Mouse (Mus musculus) stomach, embryonic 14.5 days (tissue): ENCODE data around the gene Slc39a7. TPM values are rescaled to one million over a fixed set of nuclear protein-coding genes. Genes with fewer than 3 reads are reported as not detected.
A peak's percentile ranks its signal among the peaks of the same experiment; 100 is the strongest.
"Not testable (repeated sequence)": the region's sequence is repeated elsewhere in the genome, so short reads cannot be mapped to it uniquely, and the experiment has no call there.

Experiments used
- ATAC-seq: fragments of 200-750 bp; cut with Nextera tagmentation; 2 replicates; pipeline ENCODE4 v1.8.0; 2017; ENCODE audit warnings: low read depth, moderate TSS enrichment; ENCODE audit not compliant: insufficient number of reproducible peaks, insufficient read depth, low FRiP score
- H3K27ac ChIP-seq: fragments of 300-500 bp; sonication (generic); 2 replicates; pipeline ENCODE4 v1.5.1; 2014; ENCODE audit warnings: mild to moderate bottlenecking, low read length, moderate library complexity, mixed read lengths
- H3K27me3 ChIP-seq: fragments of 300-500 bp; sonication (generic); 2 replicates; pipeline ENCODE4 v1.6.1; 2014; ENCODE audit warnings: low read length, control low read depth, mixed read lengths; ENCODE audit not compliant: control insufficient read depth, insufficient read depth
- H3K36me3 ChIP-seq: fragments of 300-500 bp; sonication (generic); 2 replicates; pipeline ENCODE4 v1.6.1; 2014; ENCODE audit warnings: mild to moderate bottlenecking, control low read depth, low read length, moderate library complexity, mixed read lengths; ENCODE audit not compliant: control insufficient read depth, insufficient read depth
- H3K4me1 ChIP-seq: fragments of 300-500 bp; sonication (generic); 2 replicates; pipeline ENCODE4 v1.6.1; 2014; ENCODE audit warnings: low read length, control low read depth, mixed read lengths; ENCODE audit not compliant: control insufficient read depth, insufficient read depth
- H3K4me2 ChIP-seq: fragments of 300-500 bp; sonication (generic); replicated peaks from 2 replicates; pipeline ENCODE4 v1.6.1; 2014; ENCODE audit warnings: low read depth, low read length, control low read depth
- H3K4me3 ChIP-seq: fragments of 300-500 bp; sonication (generic); 2 replicates; pipeline ENCODE4 v1.5.1; 2014; ENCODE audit warnings: low read depth, low read length, control low read depth
- H3K9ac ChIP-seq: fragments of 300-500 bp; sonication (generic); replicated peaks from 2 replicates; pipeline ENCODE4 v1.6.1; 2014; ENCODE audit warnings: low read depth, mild to moderate bottlenecking, control low read depth, low read length, moderate library complexity, mixed read lengths
- H3K9me3 ChIP-seq: fragments of 300-500 bp; sonication (generic); 2 replicates; pipeline ENCODE4 v1.6.1; 2016; ENCODE audit warnings: low read depth, low read length, control low read depth; ENCODE audit not compliant: control insufficient read depth
- WGBS: fragments of 180-500 bp; shearing (Covaris S2); extraction: QIAGEN DNeasy Blood & Tissue Kit; methylation state at CpG from one replicate; pipeline ENCODE4 v1.1.7; 2014; 5-methylcytosine and 5-hydroxymethylcytosine counted together
- microRNA counts: library from miRNA; unstranded; fragments of <30 nt; microRNA quantifications from one replicate; lab custom pipeline; 2016
- microRNA-seq: library from miRNA; unstranded; fragments of <30 nt; microRNA quantifications from one replicate; pipeline ENCODE4, GENCODE M21; 2016
- polyA plus RNA-seq: library from polyadenylated mRNA; unstranded; fragments of >200 nt; fragmentation: Nextera tagmentation; extraction: Ambion mirVana; gene quantifications from 2 replicates; pipeline ENCODE4 v1.2.1, GENCODE M21; 2014

Gene Slc39a7
- polyA plus RNA-seq, 1 experiment from 2014 or later = 81.3 TPM

DNA sequence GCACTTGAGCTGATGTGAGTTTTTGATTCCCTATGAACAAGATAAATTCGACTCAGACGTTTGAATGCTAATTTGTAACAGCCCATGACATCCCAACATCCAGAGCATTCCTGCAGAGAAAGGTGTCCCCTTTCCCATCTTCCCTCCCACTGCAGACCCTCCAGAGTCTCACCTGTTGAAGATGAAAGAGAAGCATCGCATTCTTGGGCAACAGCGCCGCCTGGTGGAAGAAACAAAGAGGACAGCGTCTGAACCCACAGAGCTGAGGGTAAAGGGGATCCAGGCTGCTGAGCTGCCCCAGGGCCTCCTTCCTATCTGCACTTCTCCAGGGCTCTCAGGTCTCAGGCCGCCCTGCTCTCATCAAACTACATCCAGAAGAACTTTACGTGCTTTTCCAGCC lies 49.3 kb downstream of the Slc39a7 start:
- WGBS = 12% methylated on average over 8 of the region's 8 CpGs
- H3K4me3 ChIP-seq, ATAC-seq: not testable (repeated sequence)

DNA sequence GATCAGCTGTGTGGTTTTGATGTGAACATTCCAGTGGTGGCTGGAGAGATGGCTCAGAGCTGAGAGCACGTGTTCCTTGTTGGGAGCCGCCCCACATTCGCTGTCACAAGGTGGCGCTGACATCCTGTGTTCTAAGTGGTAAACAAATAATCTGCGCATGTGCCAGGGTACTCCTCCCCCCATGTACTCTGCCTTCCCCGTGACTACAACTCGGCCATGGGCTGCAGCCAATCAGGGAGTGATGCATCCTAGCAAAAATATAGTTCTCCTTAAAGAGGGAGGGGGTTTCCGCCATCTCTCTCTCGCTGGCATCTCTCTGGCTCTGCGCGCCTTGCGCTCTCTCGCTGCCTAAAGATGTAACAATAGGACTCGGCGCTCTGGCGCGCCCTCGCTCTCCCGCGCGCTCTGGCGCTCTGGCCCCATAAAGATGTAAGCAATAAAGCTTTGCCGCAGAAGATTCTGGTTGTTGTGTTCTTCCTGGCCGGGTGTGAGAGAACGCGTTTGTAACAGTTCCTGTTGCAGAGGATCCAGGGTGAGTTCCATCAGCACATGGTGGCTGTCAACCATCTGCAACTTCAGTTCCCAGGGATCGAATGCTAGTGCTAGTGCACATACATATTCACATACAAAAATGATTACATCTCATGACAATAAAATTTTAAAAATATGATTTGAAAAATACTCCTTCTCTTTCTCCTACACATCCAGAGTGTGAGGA lies 50.1 kb downstream of the Slc39a7 start:
- WGBS = 1% methylated on average over 27 of the region's 27 CpGs
- not testable (repeated sequence) for H3K36me3 ChIP-seq, H3K4me1 ChIP-seq, H3K9me3 ChIP-seq, H3K9ac ChIP-seq
- peak; percentile 84 for ATAC-seq
- peak overlapping the region; percentile 37 for H3K4me3 ChIP-seq
- peak overlapping the region; percentile 46 for H3K4me2 ChIP-seq
- H3K27ac ChIP-seq = peak overlapping the region; percentile 78
- peaks cover 17% of the 10 kb centered on the region for H3K27me3 ChIP-seq

More for the DNA sequence above, 49.3 kb downstream of the Slc39a7 start:
- peaks cover 17% of the 10 kb centered on the region for H3K27me3 ChIP-seq
- not testable (repeated sequence) for H3K36me3 ChIP-seq, H3K4me1 ChIP-seq, H3K9ac ChIP-seq, H3K9me3 ChIP-seq, H3K27ac ChIP-seq
- H3K4me2 ChIP-seq = 0 out of 2 replicates have a peak overlapping the region, but pooled peaks have one; percentile 46

DNA sequence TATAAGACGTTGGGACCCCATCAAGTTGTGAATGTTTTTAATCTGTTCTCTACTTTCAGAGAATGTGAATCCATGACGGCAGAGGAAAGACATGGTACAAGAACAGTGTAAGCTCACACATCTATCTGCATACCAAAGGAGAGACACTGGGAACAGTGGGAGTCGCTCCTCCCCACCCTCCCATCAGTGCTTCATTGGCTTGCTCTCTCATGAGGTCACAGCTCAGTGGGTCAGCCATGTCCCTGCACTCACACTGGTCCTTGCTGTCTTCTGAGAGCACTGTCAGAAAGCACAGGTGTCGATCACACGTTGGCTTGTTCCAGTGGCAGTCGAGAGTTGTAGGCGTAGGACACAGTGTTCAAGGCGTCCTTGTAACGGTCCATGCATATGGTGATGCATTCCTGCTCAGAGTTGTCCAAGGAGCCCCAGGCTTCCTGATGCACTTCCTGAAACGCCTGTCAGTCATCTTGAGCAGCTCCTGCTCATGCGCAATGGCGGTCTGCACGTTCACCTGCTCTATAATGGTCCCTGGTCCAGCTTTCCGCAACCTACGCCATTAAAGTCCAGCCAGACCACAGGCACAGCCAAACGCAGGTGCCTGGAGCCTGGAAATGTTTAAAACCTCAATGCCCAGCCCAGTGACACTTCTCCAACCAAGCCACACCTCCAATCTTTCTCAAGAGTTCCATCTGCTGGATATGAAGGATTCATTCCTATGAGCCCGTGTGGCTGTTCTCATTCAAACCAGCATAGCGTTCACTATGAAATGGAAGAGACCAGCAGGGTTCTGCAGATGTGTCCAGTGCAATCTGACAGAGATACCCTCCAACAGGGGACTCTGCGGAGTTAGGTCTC lies 51.1 kb downstream of the Slc39a7 start:
- no peak for ATAC-seq
- no peak overlapping the region for H3K4me3 ChIP-seq
- peaks cover 4% of the 10 kb centered on the region; the same call in 1 of the 2 replicates for H3K4me1 ChIP-seq
- peaks cover 17% of the 10 kb centered on the region for H3K27me3 ChIP-seq
- no peak overlapping the region for H3K4me2 ChIP-seq
- 74% methylated on average over 19 of the region's 19 CpGs for WGBS
- H3K36me3 ChIP-seq = no peaks in the 10 kb centered on the region
- no peak overlapping the region for H3K27ac ChIP-seq
- H3K9me3 ChIP-seq = no peaks in the 10 kb centered on the region
- H3K9ac ChIP-seq = no peak overlapping the region

DNA sequence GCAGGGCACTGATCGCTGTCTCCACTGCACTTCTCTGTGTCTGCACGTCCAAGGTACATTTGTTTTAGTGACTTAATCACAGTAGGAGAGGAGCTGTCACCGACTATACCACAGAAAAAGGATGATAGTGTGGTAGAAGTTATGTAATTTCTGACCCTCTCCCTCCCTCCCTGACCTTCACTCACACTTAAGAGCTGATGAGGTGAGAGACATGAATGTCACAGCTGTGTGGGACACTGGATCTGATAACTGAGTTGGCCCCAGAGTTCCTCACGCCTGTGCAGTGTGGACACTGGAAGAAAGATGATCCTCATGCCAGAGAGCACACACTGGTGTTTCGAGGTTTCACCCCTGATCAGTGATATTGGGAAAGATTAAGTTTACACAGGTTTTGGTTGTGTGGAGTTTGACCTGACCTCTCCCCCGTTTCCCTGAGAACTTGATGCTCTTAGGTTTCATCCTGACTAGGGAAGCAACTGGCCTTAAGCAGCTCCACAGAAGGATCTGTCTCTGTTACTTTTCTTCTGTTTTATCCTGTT lies 51.9 kb downstream of the Slc39a7 start:
- WGBS = 66% methylated on average over 6 of the region's 6 CpGs
- Histone ChIP-seq H3K27ac (no peak overlapping the region), H3K27me3 (peaks cover 17% of the 10 kb centered on the region), H3K4me3 (no peak overlapping the region), H3K9me3 (no peaks in the 10 kb centered on the region), H3K9ac (no peak overlapping the region), H3K4me1 (peaks cover 4% of the 10 kb centered on the region; the same call in 1 of the 2 replicates), H3K4me2 (no peak overlapping the region), H3K36me3 (no peaks in the 10 kb centered on the region)
- ATAC-seq = no peak

DNA sequence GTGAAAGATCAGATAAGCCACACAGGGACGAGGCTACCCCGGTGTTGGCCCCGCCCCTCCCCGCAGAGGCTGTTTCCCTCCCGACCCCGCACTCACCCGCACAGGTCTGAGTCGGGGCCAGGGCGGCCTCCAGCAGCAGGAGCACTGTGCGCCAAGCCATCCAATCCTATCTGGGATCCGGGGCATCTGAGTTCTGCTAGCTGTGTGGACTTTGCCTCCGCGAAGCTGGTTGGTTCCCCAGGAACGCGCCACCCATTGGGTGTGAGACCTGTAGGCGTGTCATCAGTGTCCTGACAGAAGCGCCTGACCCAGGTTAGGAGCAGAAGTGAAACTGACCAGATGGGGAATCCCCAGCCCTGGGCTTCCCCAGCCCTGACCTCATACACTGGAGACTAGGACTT lies 52.9 kb downstream of the Slc39a7 start:
- Histone ChIP-seq H3K9ac (0 out of 2 replicates have a peak overlapping the region, but pooled peaks have one; percentile 25), H3K4me2 (peak overlapping the region; percentile 59), H3K4me3 (peak overlapping the region; percentile 29), H3K27ac (no peak overlapping the region), H3K36me3 (no peaks in the 10 kb centered on the region), H3K9me3 (no peaks in the 10 kb centered on the region), H3K27me3 (peaks cover 17% of the 10 kb centered on the region), H3K4me1 (peaks cover 4% of the 10 kb centered on the region; the same call in 1 of the 2 replicates)
- ATAC-seq = peak; percentile 75
- under 1% methylated on average over 16 of the region's 17 CpGs for WGBS

MicroRNA genes within 50 kb of the gene (microRNA counts, 519-probe panel; counts per million panel counts)
- microRNA mmu-miR-219 (lab: Ali Mortazavi, UCI) = not detected

Small RNA genes lying within 50 kb of the gene (microRNA-seq; reads per million reads assigned to microRNA genes)
- not detected for gene Mir219a-1
- not detected for gene Mir219c

Other genes with a start within 250 kb of the Slc39a7 start
- 22.5 and 25.1 TPM in 2 replicates for gene Angptl4, start 249.9 kb downstream of the Slc39a7 start, polyA plus RNA-seq
- gene Kank3, start 221.2 kb downstream of the Slc39a7 start, polyA plus RNA-seq = 32.5 and 33.5 TPM in 2 replicates
- 1,306 and 1,470 TPM in 2 replicates for gene Rps28, start 207.1 kb downstream of the Slc39a7 start, polyA plus RNA-seq
- gene Ndufa7, start 207.1 kb downstream of the Slc39a7 start, polyA plus RNA-seq = 471 and 592 TPM in 2 replicates
- 75.6 and 79.6 TPM in 2 replicates for gene Cd320, start 188.6 kb downstream of the Slc39a7 start, polyA plus RNA-seq
- gene Gm7029, start 157.8 kb downstream of the Slc39a7 start, polyA plus RNA-seq = not detected in 2 replicates
- gene Kifc1, start 141.0 kb downstream of the Slc39a7 start, polyA plus RNA-seq = 6.8 TPM in 2 replicates
- 0.54 and 1.00 TPM in 2 replicates for gene Platr17, start 126.5 kb downstream of the Slc39a7 start, polyA plus RNA-seq
- 39.2 and 44.6 TPM in 2 replicates for gene Daxx, start 122.3 kb downstream of the Slc39a7 start, polyA plus RNA-seq
- gene Tapbp, start 115.8 kb downstream of the Slc39a7 start, polyA plus RNA-seq = 45.3 and 47.9 TPM in 2 replicates
- 9.4 and 10.4 TPM in 2 replicates for gene Zbtb22, start 115.8 kb downstream of the Slc39a7 start, polyA plus RNA-seq
- 38.4 and 39.8 TPM in 2 replicates for gene Rgl2, start 102.1 kb downstream of the Slc39a7 start, polyA plus RNA-seq
- 141 and 152 TPM in 2 replicates for gene Pfdn6, start 91.3 kb downstream of the Slc39a7 start, polyA plus RNA-seq
- 19.0 and 23.0 TPM in 2 replicates for gene Wdr46, start 91.0 kb downstream of the Slc39a7 start, polyA plus RNA-seq
- 2.8 and 2.9 TPM in 2 replicates for gene B3galt4, start 80.2 kb downstream of the Slc39a7 start, polyA plus RNA-seq
- gene Vps52, start 75.9 kb downstream of the Slc39a7 start, polyA plus RNA-seq = 31.5 and 34.8 TPM in 2 replicates
- 2,047 and 2,164 TPM in 2 replicates for gene Rps18, start 75.7 kb downstream of the Slc39a7 start, polyA plus RNA-seq
- gene H2-K1, start 31.3 kb downstream of the Slc39a7 start, polyA plus RNA-seq = 38.3 and 38.8 TPM in 2 replicates
- 7.5 and 8.6 TPM in 2 replicates for gene Ring1, start 7.0 kb downstream of the Slc39a7 start, polyA plus RNA-seq
- 41.7 and 44.9 TPM in 2 replicates for gene H2-Ke6, start 3.6 kb downstream of the Slc39a7 start, polyA plus RNA-seq
- 21.7 and 22.4 TPM in 2 replicates for gene Rxrb, start 130 bp upstream of the Slc39a7 start, polyA plus RNA-seq
- gene Col11a2, start 7.8 kb upstream of the Slc39a7 start, polyA plus RNA-seq = 0.32 and 1.2 TPM in 2 replicates
- gene H2-Oa, start 60.7 kb upstream of the Slc39a7 start, polyA plus RNA-seq = 0.65 and 1.1 TPM in 2 replicates
- 11.9 and 15.1 TPM in 2 replicates for gene H2-DMa, start 87.9 kb upstream of the Slc39a7 start, polyA plus RNA-seq
- 150 and 152 TPM in 2 replicates for gene Brd2, start 91.0 kb upstream of the Slc39a7 start, polyA plus RNA-seq
- 0.35 and 0.38 TPM in 2 replicates for gene H2-DMb2, start 111.6 kb upstream of the Slc39a7 start, polyA plus RNA-seq
- 1.4 and 1.6 TPM in 2 replicates for gene H2-DMb1, start 121.4 kb upstream of the Slc39a7 start, polyA plus RNA-seq
- 5.2 and 7.2 TPM in 2 replicates for gene Tap1, start 155.9 kb upstream of the Slc39a7 start, polyA plus RNA-seq
- gene Psmb9, start 156.1 kb upstream of the Slc39a7 start, polyA plus RNA-seq = 3.4 and 4.4 TPM in 2 replicates
- gene Psmb8, start 166.0 kb upstream of the Slc39a7 start, polyA plus RNA-seq = 5.9 and 8.3 TPM in 2 replicates
- gene Tap2, start 171.8 kb upstream of the Slc39a7 start, polyA plus RNA-seq = 1.6 and 2.4 TPM in 2 replicates
- gene H2-Ob, start 207.2 kb upstream of the Slc39a7 start, polyA plus RNA-seq = 0.54 TPM in 1 of 2 replicates, not detected in the other
- gene H2-Ab1, start 226.0 kb upstream of the Slc39a7 start, polyA plus RNA-seq = 9.4 and 12.6 TPM in 2 replicates